Comparison of ENCODE assay signal across 1 mouse cellular context in genomic region chr8:110965594-110965993, GRCm38 (mm10).
TF ChIP-seq lines count a peak whose summit lies in the region.

No protein-coding gene starts in this region.

TF ChIP-seq in MEL, 35 proteins besides CTCF, POLR2A, EP300 and RAD21 (continued from another document):
- TF ChIP-seq SMC3 (IDR thresholded peaks at IDR 0.05; ENCODE audit: low read depth, low read length) = 0 out of 2 replicates have a peak, but pooled peaks have one; percentile 13
- TF ChIP-seq MYC (IDR thresholded peaks at IDR 0.05; ENCODE audit: low read depth, low read length) = no peak
- TF ChIP-seq GATA1 (IDR thresholded peaks at IDR 0.05; ENCODE audit: low read depth, low read length) = peak; percentile 88
- no peak for TF ChIP-seq MEF2A (IDR thresholded peaks at IDR 0.05; ENCODE audit: extremely low read depth, insufficient replicate concordance, low read depth, low read length, poor library complexity, severe bottlenecking)
- no peak for TF ChIP-seq POLR2AphosphoS2 (IDR thresholded peaks at IDR 0.05; ENCODE audit: low read length)
- TF ChIP-seq TBP (IDR thresholded peaks at IDR 0.05; ENCODE audit: low read depth, low read length) = no peak
- TF ChIP-seq MAZ (IDR thresholded peaks at IDR 0.05; ENCODE audit: low read depth, low read length) = no peak; the same call in 1 of the 2 replicates
- no peak for TF ChIP-seq NRF1 (IDR thresholded peaks at IDR 0.05; ENCODE audit: insufficient read depth, low read depth, low read length, poor library complexity, severe bottlenecking)
- no peak for TF ChIP-seq CHD1 (IDR thresholded peaks at IDR 0.05; ENCODE audit: low read depth, low read length)
- peak; percentile 94 for TF ChIP-seq JUND (IDR thresholded peaks at IDR 0.05; ENCODE audit: low read depth, low read length)
- no peak for TF ChIP-seq ZC3H11A (IDR thresholded peaks at IDR 0.05; ENCODE audit: low read depth, low read length)
- peak; percentile 98 for TF ChIP-seq ETS1 (IDR thresholded peaks at IDR 0.05; ENCODE audit: low read depth, low read length)
- TF ChIP-seq POLR2AphosphoS5 (IDR thresholded peaks at IDR 0.05; ENCODE audit: borderline replicate concordance, low read depth, low read length) = no peak
- no peak for TF ChIP-seq MYB (IDR thresholded peaks at IDR 0.05; ENCODE audit: low read depth, low read length)
- peak; percentile 55; the same call in 1 of the 2 replicates for TF ChIP-seq MXI1 (IDR thresholded peaks at IDR 0.05; ENCODE audit: low read depth, low read length)
- TF ChIP-seq HCFC1 (IDR thresholded peaks at IDR 0.05; ENCODE audit: low read depth, low read length) = no peak
- no peak for TF ChIP-seq ZKSCAN1 (IDR thresholded peaks at IDR 0.05; ENCODE audit: low read depth, low read length)
- no peak for TF ChIP-seq RCOR1 (IDR thresholded peaks at IDR 0.05; ENCODE audit: low read depth, low read length)
- TF ChIP-seq TCF12 (IDR thresholded peaks at IDR 0.05; ENCODE audit: low read depth, low read length) = 0 out of 2 replicates have a peak, but pooled peaks have one; percentile 29
- no peak for TF ChIP-seq NELFE (IDR thresholded peaks at IDR 0.05; ENCODE audit: low read depth, low read length)
- TF ChIP-seq E2F4 (IDR thresholded peaks at IDR 0.05; ENCODE audit: borderline replicate concordance, low read depth, low read length) = no peak
- no peak for TF ChIP-seq BHLHE40 (IDR thresholded peaks at IDR 0.05; ENCODE audit: borderline replicate concordance, low read depth, low read length)
- no peak for TF ChIP-seq ELF1 (IDR thresholded peaks at IDR 0.05; ENCODE audit: low read depth, low read length)
- peak; percentile 63 for TF ChIP-seq SIN3A (IDR thresholded peaks at IDR 0.05; ENCODE audit: low read length)
- no peak for TF ChIP-seq ZMIZ1 (IDR thresholded peaks at IDR 0.05; ENCODE audit: low read depth, low read length)
- peak; percentile 22; the same call in 1 of the 2 replicates for TF ChIP-seq TAL1 (IDR thresholded peaks at IDR 0.05; ENCODE audit: low read length)
- no peak for TF ChIP-seq USF1 (IDR thresholded peaks at IDR 0.05; ENCODE audit: low read depth, low read length)
TF ChIP-seq in MEL: peak in this region for 9.
